Mouse (Mus musculus) liver, postnatal 0 days (tissue): ENCODE results near the gene Alg2. TPM values are rescaled to one million over a fixed set of nuclear protein-coding genes. Genes with fewer than 3 reads are reported as not detected.

Experiments
- ATAC-seq: fragments of 200-750 bp; cut with Nextera tagmentation; 2 replicates; pipeline ENCODE4 v1.8.0; 2017; ENCODE audit warnings: mild to moderate bottlenecking, moderate library complexity
- DNase-seq: peaks from one replicate; pipeline ENCODE4 v3.0.0-alpha.2; 2016
- H3K27ac ChIP-seq: fragments of 300-500 bp; sonication (generic); 2 replicates; pipeline ENCODE4 v1.5.1; 2014; ENCODE audit warnings: antibody characterized with exemption, moderate library complexity, mild to moderate bottlenecking, low read depth
- H3K27me3 ChIP-seq: fragments of 300-500 bp; sonication (generic); 2 replicates; pipeline ENCODE4 v1.6.1; 2014; ENCODE audit warnings: low read length, control low read depth, mixed read lengths; ENCODE audit not compliant: insufficient read depth
- H3K36me3 ChIP-seq: fragments of 300-500 bp; sonication (generic); replicated peaks from 2 replicates; pipeline ENCODE4 v1.6.1; 2014; ENCODE audit warnings: mild to moderate bottlenecking, control low read depth, low read length, moderate library complexity, mixed read lengths; ENCODE audit not compliant: insufficient read depth
- H3K4me1 ChIP-seq: fragments of 300-500 bp; sonication (generic); 2 replicates; pipeline ENCODE4 v1.6.1; 2014; ENCODE audit warnings: antibody characterized with exemption, mild to moderate bottlenecking, control low read depth; ENCODE audit not compliant: insufficient read depth
- H3K4me2 ChIP-seq: fragments of 300-500 bp; sonication (generic); 2 replicates; pipeline ENCODE4 v1.6.1; 2014; ENCODE audit warnings: low read depth, mild to moderate bottlenecking, low read length, moderate library complexity, mixed read lengths
- H3K4me3 ChIP-seq: fragments of 300-500 bp; sonication (generic); 2 replicates; pipeline ENCODE4 v1.5.1; 2014; ENCODE audit warnings: low read depth, low read length
- H3K9ac ChIP-seq: fragments of 300-500 bp; sonication (generic); replicated peaks from 2 replicates; pipeline ENCODE4 v1.6.1; 2014; ENCODE audit warnings: mild to moderate bottlenecking, moderate library complexity
- H3K9me3 ChIP-seq: fragments of 300-500 bp; sonication (generic); 2 replicates; pipeline ENCODE4 v1.6.1; 2016; ENCODE audit warnings: mild to moderate bottlenecking, control low read depth, low read length, mixed read lengths
- CTCF ChIP-seq: sonication (generic); IDR thresholded peaks from 2 replicates; pipeline ENCODE4 v1.5.1; 2016; ENCODE audit warnings: antibody characterized with exemption, low read depth
- EP300 ChIP-seq: IDR thresholded peaks from 2 replicates; pipeline ENCODE4 v1.6.1; 2016; ENCODE audit warnings: antibody characterized with exemption, low read depth, mild to moderate bottlenecking
- WGBS: fragments of 180-500 bp; shearing (Covaris S2); extraction: QIAGEN DNeasy Blood & Tissue Kit; methylation state at CpG from one replicate; pipeline ENCODE4 v1.1.7; 2014; ENCODE audit not compliant: insufficient replicate concordance; 5-methylcytosine and 5-hydroxymethylcytosine counted together
- polyA plus RNA-seq: library from polyadenylated mRNA; unstranded; fragments of >200 nt; fragmentation: Nextera tagmentation; extraction: Ambion mirVana; gene quantifications from 2 replicates; pipeline ENCODE4 v1.2.1, GENCODE M21; 2015

Gene Alg2
- polyA plus RNA-seq, 1 experiment from 2014 or later: 8.7 TPM

DNA sequence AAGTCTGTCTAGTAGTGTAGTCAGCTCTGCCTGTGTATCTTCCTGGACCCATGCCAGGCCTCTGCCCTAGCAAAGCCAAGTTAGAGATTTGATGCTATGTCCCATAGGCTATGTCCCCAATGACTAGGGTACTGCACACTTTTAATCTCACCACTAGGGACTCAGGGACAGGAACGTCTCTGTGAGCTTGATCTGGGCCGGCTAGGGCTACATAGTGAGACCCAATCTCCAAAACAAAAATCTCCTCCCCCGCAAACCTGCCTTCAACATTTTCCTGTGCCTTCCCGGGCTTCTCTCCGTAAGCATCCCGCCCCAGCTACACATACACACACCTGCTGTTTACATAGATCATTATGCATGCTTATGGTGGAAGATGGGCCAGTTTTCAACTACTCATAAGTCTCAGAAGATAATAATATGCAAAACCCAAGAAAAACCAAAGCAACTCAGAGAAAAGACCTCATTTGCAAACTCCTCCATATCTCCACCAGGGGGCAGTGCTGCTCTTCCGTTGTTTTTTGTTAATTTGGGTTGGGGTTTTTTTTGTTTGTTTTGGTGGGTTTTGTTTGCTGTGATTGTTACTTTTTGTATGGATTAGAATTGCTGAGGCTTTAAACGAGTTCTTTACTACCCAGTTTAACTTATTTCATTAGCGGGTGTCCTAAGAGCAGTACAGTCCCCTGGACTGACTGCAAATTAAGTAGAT, 54.7 kb downstream of the Alg2 start:
- no peaks in the 10 kb centered on the region for H3K9me3 ChIP-seq
- ATAC-seq: no peak
- H3K4me1 ChIP-seq: no peaks in the 10 kb centered on the region
- 28% methylated on average over 9 of the region's 9 CpGs for WGBS
- H3K36me3 ChIP-seq: no peaks in the 10 kb centered on the region
- no peak overlapping the region for H3K9ac ChIP-seq
- no peak overlapping the region for H3K4me2 ChIP-seq
- no peak overlapping the region for H3K4me3 ChIP-seq
- no peak for DNase-seq
- no peak overlapping the region for H3K27ac ChIP-seq
- no peaks in the 10 kb centered on the region for H3K27me3 ChIP-seq
- TF ChIP-seq EP300 (no peak), CTCF (peak; percentile 79)

DNA sequence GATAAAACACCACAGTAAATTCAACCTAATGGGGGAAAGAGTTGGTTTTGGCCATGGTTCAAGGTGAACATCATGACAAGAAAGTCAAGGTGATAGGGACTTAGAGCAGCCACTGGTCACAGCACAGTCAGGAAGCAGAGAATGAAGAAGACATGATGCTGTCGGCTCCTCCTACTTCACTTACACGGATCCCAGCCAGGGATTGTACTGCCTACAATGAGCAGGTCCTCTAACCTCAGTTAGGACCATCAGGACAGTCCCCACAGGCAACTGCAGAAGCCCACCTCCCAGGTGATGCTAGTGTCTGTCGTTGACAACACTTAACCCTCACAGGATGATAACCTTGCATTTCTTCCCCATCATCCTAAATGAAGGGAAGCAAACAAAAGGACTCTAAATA, 56.3 kb downstream of the Alg2 start:
- Histone ChIP-seq H3K27me3 (no peaks in the 10 kb centered on the region), H3K27ac (no peak overlapping the region), H3K9ac (no peak overlapping the region), H3K4me1 (no peaks in the 10 kb centered on the region), H3K4me2 (no peak overlapping the region), H3K36me3 (0 out of 2 replicates have a peak, but pooled peaks cover 2% of the 10 kb centered on the region), H3K4me3 (no peak overlapping the region), H3K9me3 (no peaks in the 10 kb centered on the region)
- WGBS: 50% methylated on average over 3 of the region's 3 CpGs
- no peak for TF ChIP-seq EP300
- no peak for TF ChIP-seq CTCF
- DNase-seq: no peak
- no peak for ATAC-seq

Other genes with a start within 250 kb of the Alg2 start
- 3.7 and 5.2 TPM in 2 replicates for gene Tgfbr1, start 121.1 kb downstream of the Alg2 start, polyA plus RNA-seq
- gene Sec61b, start 325 bp upstream of the Alg2 start, polyA plus RNA-seq: 181 and 189 TPM in 2 replicates